Mouse (Mus musculus) colon, adult 2 months (tissue): ENCODE results near the gene Olfr877. TPM values are rescaled to one million over a fixed set of nuclear protein-coding genes. Genes with fewer than 3 reads are reported as not detected.

Experiments used
- polyA plus RNA-seq: library from polyadenylated mRNA; depleted of rRNA; stranded (reverse); fragments of >200 nt; gene quantifications from 2 replicates; pipeline ENCODE4 v1.2.3, GENCODE M21; 2012; rRNA removed

Gene Olfr877
- polyA plus RNA-seq: not detected in 2 replicates

GRCm38 (mm10) chr9:37853969-37854368 lies at the start of gene Olfr877:
Olfr877 (plus strand) TSS chr9:37854269.

GRCm38 (mm10) chr9:37896661-37897060 lies 42.6 kb downstream of the Olfr877 start, which contains the start of gene Olfr145:
Olfr145 (plus strand) TSS chr9:37896724.

Other genes starting within 250 kb of the Olfr877 start
- 0.37 TPM in 1 of 2 replicates, not detected in the other for gene Spa17, start 240.5 kb upstream of the Olfr877 start, polyA plus RNA-seq
- 52.3 and 57.9 TPM in 2 replicates for gene Tbrg1, start 197.0 kb upstream of the Olfr877 start, polyA plus RNA-seq
- not detected in 2 replicates for gene Panx3, start 185.0 kb upstream of the Olfr877 start, polyA plus RNA-seq
- gene Olfr160, start 138.0 kb upstream of the Olfr877 start, polyA plus RNA-seq: not detected in 2 replicates
- not detected in 2 replicates for gene Olfr874, start 109.2 kb upstream of the Olfr877 start, polyA plus RNA-seq
- gene Olfr875, start 82.4 kb upstream of the Olfr877 start, polyA plus RNA-seq: not detected in 2 replicates
- not detected in 2 replicates for gene Olfr876, start 51.2 kb upstream of the Olfr877 start, polyA plus RNA-seq
- not detected in 2 replicates for gene Olfr145, start 42.5 kb downstream of the Olfr877 start, polyA plus RNA-seq
- gene Olfr878, start 63.6 kb downstream of the Olfr877 start, polyA plus RNA-seq: not detected in 2 replicates
- not detected in 2 replicates for gene Olfr881, start 137.6 kb downstream of the Olfr877 start, polyA plus RNA-seq
- gene Olfr883, start 171.5 kb downstream of the Olfr877 start, polyA plus RNA-seq: not detected in 2 replicates
- gene Olfr884, start 192.3 kb downstream of the Olfr877 start, polyA plus RNA-seq: not detected in 2 replicates
- not detected in 2 replicates for gene Olfr885, start 207.1 kb downstream of the Olfr877 start, polyA plus RNA-seq
- not detected in 2 replicates for gene Olfr887, start 229.8 kb downstream of the Olfr877 start, polyA plus RNA-seq